Mouse (Mus musculus): ENCODE data around the gene 1190005I06Rik. TPM values are rescaled to one million over a fixed set of nuclear protein-coding genes. Genes with fewer than 3 reads are reported as not detected.
A peak's percentile ranks its signal among the peaks of the same experiment; 100 is the strongest.

1190005I06Rik gene
- polyA plus RNA-seq, 1 experiment from 2014 or later, result 1.6 TPM

DNA sequence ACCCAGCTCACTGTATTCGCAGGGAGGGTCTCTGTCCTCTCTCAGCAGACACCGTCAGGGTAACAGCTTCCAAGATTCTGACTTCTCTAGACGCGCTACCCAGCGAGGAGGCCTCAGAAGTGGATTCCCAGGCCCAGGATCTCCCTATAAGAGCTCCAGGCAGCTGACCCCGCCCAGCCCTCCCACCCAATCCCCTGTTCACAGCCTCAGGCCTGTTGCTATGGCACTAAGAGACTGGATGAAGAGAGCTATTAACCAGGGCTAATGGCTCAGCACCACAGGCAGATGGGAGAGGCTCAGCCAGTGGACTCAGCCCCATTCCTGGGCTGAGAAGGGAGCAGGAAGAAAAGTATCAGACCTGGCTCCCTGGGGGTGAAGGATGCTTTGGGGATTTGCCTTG, 44.8 kb downstream of the 1190005I06Rik start:
- DNase-seq (ENCODE audit: low spot score), result no peak
- Histone ChIP-seq H3K4me1 (replicated peaks; ENCODE audit: control insufficient read depth, insufficient read depth, low read length) (peaks cover 7% of the 10 kb centered on the region; the same call in 1 of the 2 replicates), H3K9ac (ENCODE audit: low read length) (no peak overlapping the region), H3K9me3 (ENCODE audit: control insufficient read depth, low read length) (0 out of 2 replicates have a peak, but pooled peaks cover 3% of the 10 kb centered on the region), H3K4me2 (ENCODE audit: low read length) (no peak overlapping the region), H3K27ac (ENCODE audit: low read depth) (no peak overlapping the region), H3K4me3 (ENCODE audit: low read depth, low read length) (no peak overlapping the region), H3K36me3 (ENCODE audit: control insufficient read depth, insufficient read depth, low read length) (no peaks in the 10 kb centered on the region), H3K27me3 (replicated peaks; ENCODE audit: control insufficient read depth, insufficient read depth, low read length) (no peaks in the 10 kb centered on the region)
- no peak for ATAC-seq (replicated peaks; ENCODE audit: low FRiP score, low TSS enrichment, low read depth)
- WGBS, result 43% methylated on average over 6 of the region's 6 CpGs

- 60% methylated on average over 7 of the region's 7 CpGs for WGBS
- DNase-seq (ENCODE audit: low spot score), result peak; percentile 80
These were observed 47.9 kb downstream of the 1190005I06Rik start for GRCm38 (mm10) chr8:120599504-120599903.

GRCm38 (mm10) chr8:120598579-120598978, 48.9 kb downstream of the 1190005I06Rik start:
- peak overlapping the region; percentile 39 for H3K4me2 ChIP-seq (ENCODE audit: low read length)
- H3K9me3 ChIP-seq (ENCODE audit: control insufficient read depth, low read length), result 0 out of 2 replicates have a peak, but pooled peaks cover 3% of the 10 kb centered on the region
- ATAC-seq (replicated peaks; ENCODE audit: low FRiP score, low TSS enrichment, low read depth), result peak; percentile 34; the same call in 1 of the 2 replicates
- peaks cover 7% of the 10 kb centered on the region; the same call in 1 of the 2 replicates for H3K4me1 ChIP-seq (replicated peaks; ENCODE audit: control insufficient read depth, insufficient read depth, low read length)
- no peaks in the 10 kb centered on the region for H3K36me3 ChIP-seq (ENCODE audit: control insufficient read depth, insufficient read depth, low read length)
- no peak overlapping the region for H3K9ac ChIP-seq (ENCODE audit: low read length)
- H3K4me3 ChIP-seq (ENCODE audit: low read depth, low read length), result no peak overlapping the region
- no peaks in the 10 kb centered on the region for H3K27me3 ChIP-seq (replicated peaks; ENCODE audit: control insufficient read depth, insufficient read depth, low read length)
- DNase-seq (ENCODE audit: low spot score), result no peak
- H3K27ac ChIP-seq (ENCODE audit: low read depth), result no peak overlapping the region
- WGBS, result 20% methylated on average over 24 of the region's 24 CpGs

More at GRCm38 (mm10) chr8:120599504-120599903, 47.9 kb downstream of the 1190005I06Rik start:
- Histone ChIP-seq H3K27ac (ENCODE audit: low read depth) (no peak overlapping the region), H3K4me2 (ENCODE audit: low read length) (no peak overlapping the region), H3K36me3 (ENCODE audit: control insufficient read depth, insufficient read depth, low read length) (no peaks in the 10 kb centered on the region), H3K9me3 (ENCODE audit: control insufficient read depth, low read length) (0 out of 2 replicates have a peak, but pooled peaks cover 3% of the 10 kb centered on the region), H3K9ac (ENCODE audit: low read length) (no peak overlapping the region), H3K4me1 (replicated peaks; ENCODE audit: control insufficient read depth, insufficient read depth, low read length) (peaks cover 7% of the 10 kb centered on the region; the same call in 1 of the 2 replicates), H3K4me3 (ENCODE audit: low read depth, low read length) (no peak overlapping the region), H3K27me3 (replicated peaks; ENCODE audit: control insufficient read depth, insufficient read depth, low read length) (no peaks in the 10 kb centered on the region)
- ATAC-seq (replicated peaks; ENCODE audit: low FRiP score, low TSS enrichment, low read depth), result no peak

DNA sequence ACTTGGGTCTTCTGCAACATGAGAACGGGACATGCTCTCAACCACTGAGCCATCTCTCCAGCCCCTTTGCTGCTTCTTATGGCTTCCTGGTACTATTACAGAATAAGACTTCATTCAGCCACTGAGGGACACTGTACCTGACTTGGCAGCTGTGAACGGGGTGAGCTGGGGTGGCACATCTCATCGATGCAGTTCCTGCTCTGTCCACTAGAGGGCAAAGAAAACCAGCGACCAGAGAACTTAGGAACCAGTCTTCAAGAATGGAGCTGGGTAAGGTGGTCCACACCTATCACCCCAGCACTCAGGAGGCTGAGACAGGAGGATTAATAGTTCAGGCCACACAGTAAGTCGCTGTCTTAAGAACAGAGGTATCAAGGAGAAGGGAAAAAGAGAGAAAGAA, 51.5 kb downstream of the 1190005I06Rik start:
- no peak overlapping the region for H3K4me2 ChIP-seq (ENCODE audit: low read length)
- ATAC-seq (replicated peaks; ENCODE audit: low FRiP score, low TSS enrichment, low read depth) (peak; percentile 42; the same call in 1 of the 2 replicates), DNase-seq (ENCODE audit: low spot score) (peak; percentile 88)
- no peak overlapping the region for H3K9ac ChIP-seq (ENCODE audit: low read length)
- H3K9me3 ChIP-seq (ENCODE audit: control insufficient read depth, low read length), result no peaks in the 10 kb centered on the region
- H3K4me3 ChIP-seq (ENCODE audit: low read depth, low read length), result no peak overlapping the region
- WGBS, result 10% methylated on average over 5 of the region's 5 CpGs
- peaks cover 7% of the 10 kb centered on the region; the same call in 1 of the 2 replicates for H3K4me1 ChIP-seq (replicated peaks; ENCODE audit: control insufficient read depth, insufficient read depth, low read length)
- no peak overlapping the region for H3K27ac ChIP-seq (ENCODE audit: low read depth)
- H3K36me3 ChIP-seq (ENCODE audit: control insufficient read depth, insufficient read depth, low read length), result no peaks in the 10 kb centered on the region
- no peaks in the 10 kb centered on the region for H3K27me3 ChIP-seq (replicated peaks; ENCODE audit: control insufficient read depth, insufficient read depth, low read length)

DNA sequence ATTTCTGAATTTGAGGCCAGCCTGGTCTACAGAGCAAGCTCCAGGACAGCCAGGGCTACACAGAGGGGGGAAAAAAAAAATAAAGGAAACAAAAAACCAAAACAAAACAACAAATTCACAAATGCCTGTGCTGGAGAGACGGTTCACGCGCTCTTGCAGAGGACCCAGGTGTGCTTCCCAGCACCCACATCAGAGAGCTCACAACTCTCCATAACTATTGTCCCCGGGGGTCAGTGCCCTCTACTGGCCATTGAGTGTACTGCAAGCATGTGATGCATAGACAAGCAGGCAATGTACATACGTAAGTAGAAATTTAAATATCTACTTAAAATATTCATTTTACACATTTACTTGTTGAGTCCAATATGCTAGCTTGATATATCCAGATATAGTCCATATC, 52.9 kb downstream of the 1190005I06Rik start:
- H3K9ac ChIP-seq (ENCODE audit: low read length), result no peak overlapping the region
- H3K4me3 ChIP-seq (ENCODE audit: low read depth, low read length), result no peak overlapping the region
- no peak for DNase-seq (ENCODE audit: low spot score)
- H3K9me3 ChIP-seq (ENCODE audit: control insufficient read depth, low read length), result no peaks in the 10 kb centered on the region
- H3K27me3 ChIP-seq (replicated peaks; ENCODE audit: control insufficient read depth, insufficient read depth, low read length), result no peaks in the 10 kb centered on the region
- peaks cover 12% of the 10 kb centered on the region for H3K4me1 ChIP-seq (replicated peaks; ENCODE audit: control insufficient read depth, insufficient read depth, low read length)
- ATAC-seq (replicated peaks; ENCODE audit: low FRiP score, low TSS enrichment, low read depth), result no peak
- no peaks in the 10 kb centered on the region for H3K36me3 ChIP-seq (ENCODE audit: control insufficient read depth, insufficient read depth, low read length)
- H3K27ac ChIP-seq (ENCODE audit: low read depth), result no peak overlapping the region
- H3K4me2 ChIP-seq (ENCODE audit: low read length), result no peak overlapping the region
- WGBS, result 90% methylated on average over 5 of the region's 5 CpGs

DNA sequence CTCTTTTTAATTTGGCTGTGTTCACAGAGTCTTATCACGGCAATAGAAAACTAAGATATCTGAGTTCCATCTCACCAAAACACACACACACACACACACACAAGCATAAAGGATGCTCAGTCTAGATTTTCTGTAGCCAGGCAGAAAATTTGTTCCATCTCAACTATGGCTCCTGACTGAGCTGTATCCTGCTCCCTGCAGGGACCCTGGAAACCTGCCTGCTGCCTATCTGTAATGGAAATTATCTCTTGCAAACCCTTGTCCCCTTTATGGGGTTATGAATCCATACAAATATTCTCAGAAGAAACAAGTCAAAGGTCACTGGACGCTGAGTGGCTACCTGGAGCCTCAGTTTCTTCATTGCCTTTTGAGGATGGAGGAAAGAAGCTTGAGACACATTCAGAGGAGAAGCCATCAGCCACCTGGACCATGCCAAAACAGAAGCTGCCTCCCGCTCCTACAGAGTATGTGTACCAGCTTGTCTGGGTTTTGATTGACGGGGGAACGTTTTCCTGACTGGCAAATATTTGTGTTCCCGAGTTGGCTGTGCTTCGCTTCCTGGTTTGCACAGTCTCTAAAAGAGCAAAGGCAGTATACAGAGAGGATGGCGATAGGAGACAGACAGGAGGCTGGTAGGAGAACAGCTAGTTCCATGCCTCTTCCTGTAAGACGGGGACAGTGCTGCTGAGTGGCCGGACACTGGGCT, 55.7 kb downstream of the 1190005I06Rik start:
- H3K4me3 ChIP-seq (ENCODE audit: low read depth, low read length), result no peak overlapping the region
- WGBS, result 57% methylated on average over 10 of the region's 10 CpGs
- H3K27me3 ChIP-seq (replicated peaks; ENCODE audit: control insufficient read depth, insufficient read depth, low read length), result no peaks in the 10 kb centered on the region
- H3K4me1 ChIP-seq (replicated peaks; ENCODE audit: control insufficient read depth, insufficient read depth, low read length), result peaks cover 9% of the 10 kb centered on the region
- ATAC-seq (replicated peaks; ENCODE audit: low FRiP score, low TSS enrichment, low read depth) (no peak), DNase-seq (ENCODE audit: low spot score) (no peak)
- H3K27ac ChIP-seq (ENCODE audit: low read depth), result no peak overlapping the region
- no peaks in the 10 kb centered on the region for H3K9me3 ChIP-seq (ENCODE audit: control insufficient read depth, low read length)
- no peak overlapping the region for H3K9ac ChIP-seq (ENCODE audit: low read length)
- peaks cover 6% of the 10 kb centered on the region; the same call in 1 of the 2 replicates for H3K36me3 ChIP-seq (ENCODE audit: control insufficient read depth, insufficient read depth, low read length)
- H3K4me2 ChIP-seq (ENCODE audit: low read length), result no peak overlapping the region

GRCm38 (mm10) chr8:120589921-120590320, 57.5 kb downstream of the 1190005I06Rik start:
- peak overlapping the region; percentile 47 for H3K9ac ChIP-seq (ENCODE audit: low read length)
- no peak for ATAC-seq (replicated peaks; ENCODE audit: low FRiP score, low TSS enrichment, low read depth)
- H3K27me3 ChIP-seq (replicated peaks; ENCODE audit: control insufficient read depth, insufficient read depth, low read length), result no peaks in the 10 kb centered on the region
- no peak for DNase-seq (ENCODE audit: low spot score)
- peaks cover 22% of the 10 kb centered on the region for H3K36me3 ChIP-seq (ENCODE audit: control insufficient read depth, insufficient read depth, low read length)
- H3K27ac ChIP-seq (ENCODE audit: low read depth), result peak overlapping the region; percentile 48; the same call in 1 of the 2 replicates
- WGBS, result 54% methylated on average over 2 of the region's 2 CpGs
- H3K4me1 ChIP-seq (replicated peaks; ENCODE audit: control insufficient read depth, insufficient read depth, low read length), result peaks cover 9% of the 10 kb centered on the region
- H3K4me3 ChIP-seq (ENCODE audit: low read depth, low read length), result peak overlapping the region; percentile 47
- H3K4me2 ChIP-seq (ENCODE audit: low read length), result peak overlapping the region; percentile 67
- no peaks in the 10 kb centered on the region for H3K9me3 ChIP-seq (ENCODE audit: control insufficient read depth, low read length)

- peaks cover 9% of the 10 kb centered on the region for H3K4me1 ChIP-seq (replicated peaks; ENCODE audit: control insufficient read depth, insufficient read depth, low read length)
- H3K36me3 ChIP-seq (ENCODE audit: control insufficient read depth, insufficient read depth, low read length), result peaks cover 27% of the 10 kb centered on the region
- under 1% methylated on average over 67 of the region's 67 CpGs for WGBS
- H3K27me3 ChIP-seq (replicated peaks; ENCODE audit: control insufficient read depth, insufficient read depth, low read length), result no peaks in the 10 kb centered on the region
- H3K4me2 ChIP-seq (ENCODE audit: low read length), result peak within 1 kb of the TSS; percentile 74
- peak; percentile 100 for ATAC-seq (replicated peaks; ENCODE audit: low FRiP score, low TSS enrichment, low read depth)
- H3K9me3 ChIP-seq (ENCODE audit: control insufficient read depth, low read length), result no peaks in the 10 kb centered on the region
- peak within 1 kb of the TSS; percentile 74 for H3K27ac ChIP-seq (ENCODE audit: low read depth)
- peak within 1 kb of the TSS; percentile 85 for H3K9ac ChIP-seq (ENCODE audit: low read length)
- peak within 1 kb of the TSS; percentile 79 for H3K4me3 ChIP-seq (ENCODE audit: low read depth, low read length)
- peak; percentile 98 for DNase-seq (ENCODE audit: low spot score)
These were observed 58.3 kb downstream of the 1190005I06Rik start, which contains the start of gene Gins2 for GRCm38 (mm10) chr8:120588908-120589771. Gins2 (minus strand) TSS chr8:120589304.
